Mouse (Mus musculus): ENCODE measurements around the gene Rnf167. TPM values are rescaled to one million over a fixed set of nuclear protein-coding genes. Genes with fewer than 3 reads are reported as not detected.

The Rnf167 gene
- total RNA-seq, 2 experiments from 2014 or later: 70.2 to 72.3 TPM

GRCm38 (mm10) chr11:70654198-70654922 is 7.3 kb downstream of the Rnf167 start, which contains the start of gene Pfn1:
TSS of gene Pfn1 (minus strand) at chr11:70654644.
- peak; percentile 62 to 73 for DNase-seq (ENCODE audit: low spot score in 2 of 2)

- DNase-seq (ENCODE audit: low spot score in 2 of 2): peak in 1 of 2 experiments; percentile 78
Measured at GRCm38 (mm10) chr11:70654923-70655570, 8.0 kb downstream of the Rnf167 start.

- no peak for DNase-seq (ENCODE audit: low spot score in 2 of 2)
Measured at GRCm38 (mm10) chr11:70655571-70656455, 8.8 kb downstream of the Rnf167 start.

GRCm38 (mm10) chr11:70656456-70656927 is 9.5 kb downstream of the Rnf167 start:
- no peak for DNase-seq (ENCODE audit: low spot score in 2 of 2)

- DNase-seq (ENCODE audit: low spot score in 2 of 2): no peak
Measured at GRCm38 (mm10) chr11:70656964-70657363, 9.9 kb downstream of the Rnf167 start, which contains the start of gene Eno3. TSS of gene Eno3 (plus strand) at chr11:70657202.

- DNase-seq (ENCODE audit: low spot score in 2 of 2): no peak
Measured at GRCm38 (mm10) chr11:70657573-70657972, 10.5 kb downstream of the Rnf167 start.

- no peak for DNase-seq (ENCODE audit: low spot score in 2 of 2)
Measured at GRCm38 (mm10) chr11:70657991-70658390, 11.0 kb downstream of the Rnf167 start.

GRCm38 (mm10) chr11:70658521-70658920 is 11.5 kb downstream of the Rnf167 start:
- DNase-seq (ENCODE audit: low spot score in 2 of 2): no peak

- no peak for DNase-seq (ENCODE audit: low spot score in 2 of 2)
Measured at GRCm38 (mm10) chr11:70658942-70659341, 11.9 kb downstream of the Rnf167 start.

- no peak for DNase-seq (ENCODE audit: low spot score in 2 of 2)
Measured at GRCm38 (mm10) chr11:70660571-70660970, 13.5 kb downstream of the Rnf167 start.

GRCm38 (mm10) chr11:70663101-70663500 is 16.1 kb downstream of the Rnf167 start:
- no peak for DNase-seq (ENCODE audit: low spot score in 2 of 2)

- DNase-seq (ENCODE audit: low spot score in 2 of 2): no peak
Measured at GRCm38 (mm10) chr11:70663957-70664356, 16.9 kb downstream of the Rnf167 start.

- no peak for DNase-seq (ENCODE audit: low spot score in 2 of 2)
Measured at GRCm38 (mm10) chr11:70664741-70665140, 17.7 kb downstream of the Rnf167 start.

- DNase-seq (ENCODE audit: low spot score in 2 of 2): no peak
Measured at GRCm38 (mm10) chr11:70666687-70667086, 19.7 kb downstream of the Rnf167 start.

GRCm38 (mm10) chr11:70667271-70668150 is 20.5 kb downstream of the Rnf167 start:
- no peak for DNase-seq (ENCODE audit: low spot score in 2 of 2)

GRCm38 (mm10) chr11:70668335-70668770 is 21.3 kb downstream of the Rnf167 start:
- peak in 1 of 2 experiments; percentile 81 for DNase-seq (ENCODE audit: low spot score in 2 of 2)

GRCm38 (mm10) chr11:70668771-70669505 is 21.9 kb downstream of the Rnf167 start, which contains the start of gene Spag7:
TSS of gene Spag7 (minus strand) at chr11:70669416.
- peak; percentile 97 to 99 for DNase-seq (ENCODE audit: low spot score in 2 of 2)

- peak; percentile 71 to 74 for DNase-seq (ENCODE audit: low spot score in 2 of 2)
Measured at GRCm38 (mm10) chr11:70669582-70670345, 22.7 kb downstream of the Rnf167 start.

GRCm38 (mm10) chr11:70670483-70670882 is 23.4 kb downstream of the Rnf167 start:
- no peak for DNase-seq (ENCODE audit: low spot score in 2 of 2)

All from layer of hippocampus, postnatal 14 days (tissue).